Mouse (Mus musculus) limb, embryonic 14.5 days (tissue): ENCODE results near the gene Plpp7. TPM values are rescaled to one million over a fixed set of nuclear protein-coding genes. Genes with fewer than 3 reads are reported as not detected.

ENCODE experiments used
- ATAC-seq: fragments of 200-750 bp; cut with Nextera tagmentation; 2 replicates; pipeline ENCODE4 v1.8.0; 2017; ENCODE audit warnings: low read depth, moderate number of reproducible peaks, moderate TSS enrichment; ENCODE audit not compliant: low FRiP score
- DNase-seq: peaks from one replicate; pipeline ENCODE4 v3.0.0-alpha.2; 2015; ENCODE audit warnings: low spot score
- H3K27ac ChIP-seq: fragments of 300-500 bp; sonication (generic); replicated peaks from 2 replicates; pipeline ENCODE4 v1.5.1; 2014; ENCODE audit warnings: low read depth, mild to moderate bottlenecking, low read length, moderate library complexity, mixed read lengths
- H3K27me3 ChIP-seq: fragments of 300-500 bp; sonication (generic); 2 replicates; pipeline ENCODE4 v1.6.1; 2014; ENCODE audit warnings: low read length, mixed read lengths; ENCODE audit not compliant: control insufficient read depth, insufficient read depth
- H3K36me3 ChIP-seq: fragments of 300-500 bp; sonication (generic); 2 replicates; pipeline ENCODE4 v1.6.1; 2014; ENCODE audit warnings: mild to moderate bottlenecking, low read length, moderate library complexity, mixed read lengths; ENCODE audit not compliant: control insufficient read depth, insufficient read depth
- H3K4me1 ChIP-seq: fragments of 300-500 bp; sonication (generic); 2 replicates; pipeline ENCODE4 v1.6.1; 2014; ENCODE audit warnings: antibody characterized with exemption, low read length, mixed read lengths; ENCODE audit not compliant: control insufficient read depth, insufficient read depth
- H3K4me2 ChIP-seq: fragments of 300-500 bp; sonication (generic); replicated peaks from 2 replicates; pipeline ENCODE4 v1.6.1; 2014; ENCODE audit warnings: low read depth, mild to moderate bottlenecking, low read length, moderate library complexity; ENCODE audit not compliant: severe bottlenecking
- H3K4me3 ChIP-seq: fragments of 300-500 bp; sonication (generic); replicated peaks from 2 replicates; pipeline ENCODE4 v1.5.1; 2014; ENCODE audit warnings: low read length
- H3K9ac ChIP-seq: fragments of 300-500 bp; sonication (generic); 2 replicates; pipeline ENCODE4 v1.6.1; 2014; ENCODE audit warnings: mild to moderate bottlenecking, low read depth, low read length, moderate library complexity; ENCODE audit not compliant: severe bottlenecking
- H3K9me3 ChIP-seq: fragments of 300-500 bp; sonication (generic); 2 replicates; pipeline ENCODE4 v1.6.1; 2016; ENCODE audit warnings: low read length; ENCODE audit not compliant: control insufficient read depth
- POLR2A ChIP-seq: fragments of 200-500 bp; IDR thresholded peaks from 2 replicates; pipeline ENCODE4 v1.8.0; 2012; ENCODE audit warnings: inconsistent platforms, mild to moderate bottlenecking, moderate library complexity, borderline replicate concordance; ENCODE audit not compliant: insufficient read depth, insufficient read length; ENCODE audit errors: extremely low read depth
- WGBS: fragments of 180-500 bp; shearing (Covaris S2); extraction: QIAGEN DNeasy Blood & Tissue Kit; methylation state at CpG from one replicate; pipeline ENCODE4 v1.1.7; 2014; 5-methylcytosine and 5-hydroxymethylcytosine counted together
- polyA plus RNA-seq, 2 experiments: library from polyadenylated mRNA; depleted of rRNA in 1 of 2; stranded (reverse) in 1 of 2; unstranded in 1 of 2; fragments of >200 nt; fragmentation: Nextera tagmentation in 1 of 2; extraction: Ambion mirVana in 1 of 2; gene quantifications; 2 replicates each; pipeline versions ENCODE4 v1.2.1 to v1.2.3; 2012 to 2014

Plpp7 gene
- polyA plus RNA-seq, 2 experiments = 10.0 to 11.7 TPM

DNA sequence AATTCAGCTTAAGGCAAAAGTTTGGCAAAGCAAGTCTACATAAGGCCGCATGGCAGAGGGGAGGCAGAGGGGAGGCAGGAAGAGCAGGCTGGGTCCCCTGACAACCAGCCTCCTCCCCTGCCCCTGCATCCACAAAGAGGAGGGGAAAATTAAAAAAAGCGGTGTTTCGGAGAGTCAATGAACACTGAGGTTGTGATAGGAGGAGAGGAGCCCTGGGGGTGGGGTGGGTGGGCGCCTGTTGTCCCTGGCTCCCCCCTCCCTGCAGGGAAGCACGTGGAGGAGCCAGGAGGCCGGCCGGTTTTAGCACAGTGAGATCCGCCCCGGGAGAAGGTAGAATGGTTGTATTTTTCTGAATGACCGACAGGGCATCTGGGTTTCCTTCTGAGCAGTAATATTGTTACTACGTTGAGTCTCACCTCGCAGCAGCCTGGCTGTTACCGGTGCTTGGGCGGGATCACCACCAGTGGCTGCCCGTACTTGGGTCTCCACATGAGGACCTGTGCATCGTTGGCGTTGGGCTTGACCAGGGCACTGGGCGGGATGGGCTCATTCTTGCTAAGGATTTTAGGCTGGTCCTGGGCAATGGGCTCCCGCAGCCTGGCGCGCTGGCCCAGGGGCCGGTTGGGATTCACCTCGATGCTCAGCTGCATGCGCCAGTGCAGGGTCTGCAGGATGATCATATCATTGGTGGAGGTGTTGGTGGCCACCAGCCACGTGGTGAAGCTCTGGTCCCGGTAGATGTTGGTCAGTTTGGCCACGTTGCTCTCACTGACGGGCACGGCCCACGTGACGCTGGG, 26.3 kb upstream of the Plpp7 start:
- no peak for TF ChIP-seq POLR2A
- WGBS = 52% methylated on average over 30 of the region's 31 CpGs
- Histone ChIP-seq H3K9me3 (no peaks in the 10 kb centered on the region), H3K4me3 (no peak overlapping the region), H3K4me2 (0 out of 2 replicates have a peak overlapping the region, but pooled peaks have one; percentile 15), H3K27ac (no peak overlapping the region), H3K27me3 (no peaks in the 10 kb centered on the region), H3K36me3 (0 out of 2 replicates have a peak, but pooled peaks cover 2% of the 10 kb centered on the region), H3K9ac (no peak overlapping the region), H3K4me1 (no peaks in the 10 kb centered on the region)
- peak; percentile 32; the same call in 1 of the 2 replicates for ATAC-seq
- DNase-seq = peak; percentile 41

DNA sequence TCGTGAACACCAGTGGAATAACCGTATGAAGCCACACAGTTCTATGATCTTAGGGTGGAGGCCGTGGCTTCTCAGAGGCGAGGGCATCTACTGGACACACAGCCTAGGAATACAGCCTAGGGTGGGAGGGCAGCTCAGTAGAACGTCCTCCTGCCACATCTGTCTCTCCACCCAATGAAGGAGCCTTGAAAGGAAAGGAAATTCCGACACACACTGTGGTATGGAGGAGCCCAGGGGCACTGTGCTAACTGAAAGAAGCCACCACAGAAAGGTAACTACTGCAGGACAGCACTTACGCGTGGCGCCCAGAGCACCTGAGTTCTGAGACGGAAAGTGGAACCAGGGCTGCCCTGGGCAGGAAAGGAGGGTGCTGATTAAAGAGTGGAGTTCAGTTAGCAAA, 24.6 kb upstream of the Plpp7 start:
- H3K27ac ChIP-seq = no peak overlapping the region
- no peak overlapping the region for H3K9ac ChIP-seq
- WGBS = 95% methylated on average over 10 of the region's 10 CpGs
- no peak for TF ChIP-seq POLR2A
- DNase-seq = no peak
- H3K4me1 ChIP-seq = no peaks in the 10 kb centered on the region
- no peaks in the 10 kb centered on the region for H3K27me3 ChIP-seq
- H3K36me3 ChIP-seq = 0 out of 2 replicates have a peak, but pooled peaks cover 2% of the 10 kb centered on the region
- no peak for ATAC-seq
- no peak overlapping the region for H3K4me2 ChIP-seq
- H3K4me3 ChIP-seq = no peak overlapping the region
- no peaks in the 10 kb centered on the region for H3K9me3 ChIP-seq

GRCm38 (mm10) chr2:32074404-32074803, 20.9 kb upstream of the Plpp7 start:
- ATAC-seq (no peak), DNase-seq (no peak)
- no peaks in the 10 kb centered on the region for H3K9me3 ChIP-seq
- no peaks in the 10 kb centered on the region for H3K36me3 ChIP-seq
- no peak overlapping the region for H3K27ac ChIP-seq
- H3K4me2 ChIP-seq = no peak overlapping the region
- no peaks in the 10 kb centered on the region for H3K27me3 ChIP-seq
- no peak for TF ChIP-seq POLR2A
- WGBS = 50% methylated on average over 8 of the region's 8 CpGs
- H3K4me1 ChIP-seq = no peaks in the 10 kb centered on the region
- no peak overlapping the region for H3K9ac ChIP-seq
- H3K4me3 ChIP-seq = no peak overlapping the region

DNA sequence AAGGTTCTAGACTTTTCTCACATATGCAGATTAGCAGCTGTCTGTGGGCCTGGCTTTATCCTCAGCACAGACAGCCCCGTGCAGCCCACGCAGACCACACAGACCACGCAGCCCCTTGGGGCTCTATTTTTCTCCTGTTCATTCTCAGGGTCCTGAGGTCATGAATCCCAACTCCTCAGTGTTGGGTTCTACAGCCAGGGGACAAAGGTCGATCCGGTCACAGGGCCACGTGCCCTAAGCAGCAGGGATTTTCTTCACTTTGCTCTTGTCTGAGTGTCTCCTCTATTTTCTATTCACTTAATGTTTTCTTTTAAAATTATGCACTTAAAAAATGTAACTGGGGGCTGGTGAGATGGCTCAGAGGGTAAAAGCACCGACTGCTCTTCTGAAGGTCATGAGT, 20.0 kb upstream of the Plpp7 start:
- H3K9me3 ChIP-seq = no peaks in the 10 kb centered on the region
- no peak for DNase-seq
- TF ChIP-seq POLR2A = no peak
- no peaks in the 10 kb centered on the region for H3K27me3 ChIP-seq
- no peak for ATAC-seq
- no peak overlapping the region for H3K9ac ChIP-seq
- no peaks in the 10 kb centered on the region for H3K36me3 ChIP-seq
- no peaks in the 10 kb centered on the region for H3K4me1 ChIP-seq
- no peak overlapping the region for H3K4me2 ChIP-seq
- 71% methylated on average over 7 of the region's 7 CpGs for WGBS
- no peak overlapping the region for H3K4me3 ChIP-seq
- H3K27ac ChIP-seq = no peak overlapping the region

DNA sequence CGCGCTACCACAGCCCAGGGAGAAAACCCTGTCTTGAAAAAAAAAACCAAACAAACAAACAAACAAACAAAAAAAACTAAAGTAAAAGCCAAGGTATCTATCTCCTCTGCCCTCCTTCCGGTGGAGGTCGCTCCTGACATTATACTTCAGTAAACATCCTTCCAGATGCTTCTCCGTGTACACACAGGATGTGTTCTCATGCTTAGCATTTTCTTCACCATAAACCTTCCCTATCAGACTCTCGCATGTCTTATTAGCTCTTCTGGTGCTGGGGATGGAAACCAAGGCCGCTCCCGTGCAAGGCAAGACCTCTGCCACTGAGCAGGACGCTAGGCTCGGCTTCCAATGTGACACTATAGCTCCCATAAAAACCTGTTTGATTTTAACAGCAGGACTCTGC, 17.6 kb upstream of the Plpp7 start:
- ATAC-seq = no peak
- no peak overlapping the region for H3K9ac ChIP-seq
- no peak for DNase-seq
- WGBS = 68% methylated on average over 10 of the region's 10 CpGs
- no peaks in the 10 kb centered on the region for H3K4me1 ChIP-seq
- H3K9me3 ChIP-seq = no peaks in the 10 kb centered on the region
- peak overlapping the region; percentile 19; the same call in 1 of the 2 replicates for H3K27ac ChIP-seq
- H3K4me3 ChIP-seq = no peak overlapping the region
- no peak overlapping the region for H3K4me2 ChIP-seq
- H3K36me3 ChIP-seq = no peaks in the 10 kb centered on the region
- no peak for TF ChIP-seq POLR2A
- peaks cover 17% of the 10 kb centered on the region for H3K27me3 ChIP-seq
